Mouse (Mus musculus) stomach, postnatal 0 days (tissue): ENCODE data around the gene Ifi214. TPM values are rescaled to one million over a fixed set of nuclear protein-coding genes. Genes with fewer than 3 reads are reported as not detected.
"Not testable (repeated sequence)": the region's sequence is repeated elsewhere in the genome, so short reads cannot be mapped to it uniquely, and the experiment has no call there.

ENCODE experiments used
- ATAC-seq: fragments of 200-750 bp; cut with Nextera tagmentation; 2 replicates; pipeline ENCODE4 v1.8.0; 2017; ENCODE audit not compliant: low FRiP score, low TSS enrichment
- DNase-seq: peaks from one replicate; pipeline ENCODE4 v3.0.0-alpha.2; 2016; ENCODE audit warnings: low spot score
- H3K27ac ChIP-seq: fragments of 300-500 bp; sonication (generic); replicated peaks from 2 replicates; pipeline ENCODE4 v1.5.1; 2014; ENCODE audit warnings: mild to moderate bottlenecking, control low read depth
- H3K27me3 ChIP-seq: fragments of 300-500 bp; sonication (generic); 2 replicates; pipeline ENCODE4 v1.6.1; 2014; ENCODE audit warnings: low read length; ENCODE audit not compliant: control insufficient read depth, insufficient read depth
- H3K36me3 ChIP-seq: fragments of 300-500 bp; sonication (generic); 2 replicates; pipeline ENCODE4 v1.6.1; 2014; ENCODE audit warnings: low read length, mixed read lengths; ENCODE audit not compliant: control insufficient read depth, insufficient read depth
- H3K4me1 ChIP-seq: fragments of 300-500 bp; sonication (generic); replicated peaks from 2 replicates; pipeline ENCODE4 v1.6.1; 2014; ENCODE audit warnings: antibody characterized with exemption; ENCODE audit not compliant: control insufficient read depth, insufficient read depth
- H3K4me2 ChIP-seq: fragments of 300-500 bp; sonication (generic); replicated peaks from 2 replicates; pipeline ENCODE4 v1.6.1; 2014; ENCODE audit warnings: low read depth, mild to moderate bottlenecking, control low read depth, moderate library complexity
- H3K4me3 ChIP-seq: fragments of 300-500 bp; sonication (generic); 2 replicates; pipeline ENCODE4 v1.5.1; 2014; ENCODE audit warnings: low read depth, low read length, control low read depth
- H3K9ac ChIP-seq: fragments of 300-500 bp; sonication (generic); 2 replicates; pipeline ENCODE4 v1.6.1; 2014; ENCODE audit warnings: mild to moderate bottlenecking, low read length, control low read depth, mixed read lengths
- H3K9me3 ChIP-seq: fragments of 300-500 bp; sonication (generic); 2 replicates; pipeline ENCODE4 v1.6.1; 2016; ENCODE audit warnings: low read length; ENCODE audit not compliant: control insufficient read depth
- CTCF ChIP-seq: IDR thresholded peaks from 2 replicates; pipeline ENCODE4 v1.5.1; 2016; ENCODE audit warnings: antibody characterized with exemption, low read depth, mild to moderate bottlenecking, moderate library complexity
- EP300 ChIP-seq: optimal IDR thresholded peaks from 2 replicates; pipeline ENCODE3; 2016; ENCODE audit warnings: antibody characterized with exemption
- WGBS: fragments of 180-500 bp; shearing (Covaris S2); extraction: QIAGEN DNeasy Blood & Tissue Kit; methylation state at CpG from one replicate; pipeline ENCODE4 v1.1.7; 2014; 5-methylcytosine and 5-hydroxymethylcytosine counted together
- polyA plus RNA-seq: library from polyadenylated mRNA; unstranded; fragments of >200 nt; fragmentation: Nextera tagmentation; extraction: Ambion mirVana; gene quantifications from 2 replicates; pipeline ENCODE4 v1.2.1, GENCODE M21; 2015

Ifi214 gene
- polyA plus RNA-seq: not detected in 2 replicates

DNA sequence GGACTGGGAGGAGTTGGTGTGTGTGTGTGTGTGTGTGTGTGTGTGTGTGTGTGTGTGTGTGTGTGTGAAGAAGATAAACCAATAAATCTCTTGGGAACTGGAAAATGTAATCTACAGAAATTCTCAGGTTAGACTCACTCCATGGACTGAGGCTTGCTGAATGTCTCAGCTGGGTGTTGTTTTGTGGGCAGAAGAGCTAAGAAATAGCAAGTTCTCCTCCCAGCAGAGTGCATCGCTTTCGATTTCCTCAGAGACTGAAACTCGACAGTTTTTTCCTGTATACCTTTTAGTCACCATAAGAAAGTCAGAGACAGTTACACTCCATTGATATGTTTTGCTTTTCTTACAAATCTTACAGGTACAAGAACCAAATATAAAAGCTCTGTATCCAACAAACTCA, at the start of gene Ifi214:
Gene Ifi214 (minus strand): TSS at position 167 of the 400 bp plus-strand sequence.
- not testable (repeated sequence) for H3K4me1 ChIP-seq, ATAC-seq, H3K9me3 ChIP-seq, H3K9ac ChIP-seq, DNase-seq, H3K27ac ChIP-seq, H3K36me3 ChIP-seq, H3K4me3 ChIP-seq, H3K4me2 ChIP-seq, H3K27me3 ChIP-seq
- 87% methylated on average over 3 of the region's 3 CpGs for WGBS

DNA sequence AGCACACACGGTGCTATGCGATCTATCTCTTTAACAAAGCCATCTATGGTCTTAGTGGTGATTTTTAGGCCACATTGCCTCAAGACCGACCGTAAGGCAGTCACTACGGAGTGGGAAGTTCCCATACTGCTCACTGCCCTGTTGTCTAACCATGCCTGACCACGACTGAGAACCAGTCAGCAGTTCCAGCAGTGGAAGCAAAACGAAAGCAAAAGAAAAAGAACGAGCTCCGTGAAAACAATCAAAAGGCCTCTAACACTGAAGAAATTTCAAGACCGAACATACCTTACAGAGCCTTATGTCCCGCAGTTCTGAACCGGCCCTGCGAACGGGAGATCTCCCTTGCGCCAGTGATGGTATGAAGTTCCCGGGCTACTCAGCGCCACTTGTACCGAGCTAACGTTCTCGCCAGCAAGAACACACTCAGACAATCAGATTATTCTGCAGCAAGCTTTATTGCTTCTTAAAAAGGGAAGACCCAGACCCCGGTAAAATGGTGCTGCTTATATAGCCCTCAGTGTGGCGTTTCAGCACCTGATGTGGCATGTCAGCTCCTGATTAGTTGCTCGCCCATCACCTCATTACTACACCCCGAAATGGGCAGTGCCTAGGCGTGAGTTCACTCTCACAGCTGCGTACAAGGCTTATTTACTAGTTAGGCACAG, 44.3 kb upstream of the Ifi214 start:
- WGBS: 94% methylated on average over 26 of the region's 26 CpGs
- no peak overlapping the region for H3K27ac ChIP-seq
- no peak overlapping the region for H3K4me2 ChIP-seq
- no peaks in the 10 kb centered on the region for H3K36me3 ChIP-seq
- no peaks in the 10 kb centered on the region for H3K4me1 ChIP-seq
- TF ChIP-seq CTCF (no peak), EP300 (no peak)
- H3K27me3 ChIP-seq: no peaks in the 10 kb centered on the region
- DNase-seq: no peak
- H3K9me3 ChIP-seq: no peaks in the 10 kb centered on the region
- no peak overlapping the region for H3K9ac ChIP-seq
- no peak overlapping the region for H3K4me3 ChIP-seq
- ATAC-seq: no peak

DNA sequence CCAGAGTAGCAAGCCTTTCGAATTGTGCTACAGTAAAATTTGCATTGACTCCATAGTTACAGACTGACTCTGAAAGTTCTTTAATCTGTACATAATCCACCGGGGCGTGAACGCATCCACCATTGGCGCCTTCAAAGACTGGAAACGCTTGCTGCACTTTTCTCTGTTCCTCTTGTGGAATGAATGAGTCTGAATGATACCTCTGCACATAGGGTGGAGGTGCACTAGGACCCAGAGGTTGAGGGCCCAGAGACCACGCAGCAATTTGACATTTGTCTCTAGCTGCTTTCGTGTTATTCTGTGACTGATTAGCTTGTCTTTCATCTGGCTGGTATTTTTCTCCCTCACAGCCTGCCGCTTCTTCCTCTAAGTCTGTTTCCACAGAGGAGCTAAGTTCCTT, 43.3 kb upstream of the Ifi214 start:
- no peaks in the 10 kb centered on the region for H3K4me1 ChIP-seq
- ATAC-seq (no peak), DNase-seq (no peak)
- no peak overlapping the region for H3K27ac ChIP-seq
- H3K27me3 ChIP-seq: no peaks in the 10 kb centered on the region
- no peak overlapping the region for H3K9ac ChIP-seq
- no peak for TF ChIP-seq CTCF
- no peak for TF ChIP-seq EP300
- H3K9me3 ChIP-seq: no peaks in the 10 kb centered on the region
- 88% methylated on average over 9 of the region's 9 CpGs for WGBS
- no peaks in the 10 kb centered on the region for H3K36me3 ChIP-seq
- H3K4me3 ChIP-seq: no peak overlapping the region
- no peak overlapping the region for H3K4me2 ChIP-seq

DNA sequence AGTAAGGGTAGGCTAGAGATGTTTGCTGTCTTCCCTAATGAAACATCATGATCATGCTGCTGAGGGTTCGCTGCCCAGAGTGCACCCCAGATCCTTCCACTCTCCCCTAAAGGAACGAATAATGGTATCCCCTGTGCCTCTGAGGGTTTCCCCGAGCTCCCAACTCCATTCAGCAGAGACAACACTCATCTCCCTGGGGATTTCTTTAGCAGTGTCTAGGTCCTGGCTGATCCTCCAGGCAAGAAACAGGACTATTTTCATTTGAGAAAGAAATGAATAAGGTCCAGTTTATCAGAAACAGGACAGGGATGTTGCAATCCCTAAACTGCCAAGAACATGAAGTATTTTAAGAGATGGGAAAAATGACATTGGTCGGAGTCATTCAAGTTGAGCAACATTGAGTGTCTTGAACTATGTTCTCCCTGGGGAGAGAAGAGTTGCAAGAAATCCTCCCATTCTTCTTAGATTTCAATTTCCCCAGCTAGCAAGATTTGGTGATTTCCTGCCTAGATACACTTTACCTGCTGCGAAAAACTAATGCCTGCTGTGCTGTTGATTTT, 14.8 kb upstream of the Ifi214 start:
- not testable (repeated sequence) for H3K4me1 ChIP-seq, H3K27ac ChIP-seq, H3K4me2 ChIP-seq, ATAC-seq, H3K36me3 ChIP-seq, H3K4me3 ChIP-seq, H3K9me3 ChIP-seq, DNase-seq, H3K9ac ChIP-seq, H3K27me3 ChIP-seq
- 79% methylated on average over 5 of the region's 5 CpGs for WGBS

DNA sequence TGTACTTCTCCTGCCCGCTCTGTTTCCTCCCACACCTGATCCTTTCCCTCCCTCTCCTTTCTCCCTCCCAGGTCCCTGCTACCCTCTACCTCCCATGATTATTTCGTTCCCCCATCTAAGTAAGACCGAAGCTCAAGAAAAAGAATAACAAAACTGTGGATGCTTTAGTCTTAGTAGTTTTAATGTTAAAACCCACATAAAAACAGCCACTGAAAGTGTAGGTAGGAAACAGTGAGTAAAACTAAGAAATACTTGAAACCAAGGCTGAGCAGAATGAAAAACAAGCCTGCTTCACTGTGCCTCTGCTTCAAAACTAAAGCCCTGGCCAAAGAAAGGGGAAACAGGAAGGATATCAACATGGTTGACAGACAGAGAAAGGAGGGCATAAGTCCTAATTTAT, 13.0 kb upstream of the Ifi214 start:
- not testable (repeated sequence) for ATAC-seq, DNase-seq

DNA sequence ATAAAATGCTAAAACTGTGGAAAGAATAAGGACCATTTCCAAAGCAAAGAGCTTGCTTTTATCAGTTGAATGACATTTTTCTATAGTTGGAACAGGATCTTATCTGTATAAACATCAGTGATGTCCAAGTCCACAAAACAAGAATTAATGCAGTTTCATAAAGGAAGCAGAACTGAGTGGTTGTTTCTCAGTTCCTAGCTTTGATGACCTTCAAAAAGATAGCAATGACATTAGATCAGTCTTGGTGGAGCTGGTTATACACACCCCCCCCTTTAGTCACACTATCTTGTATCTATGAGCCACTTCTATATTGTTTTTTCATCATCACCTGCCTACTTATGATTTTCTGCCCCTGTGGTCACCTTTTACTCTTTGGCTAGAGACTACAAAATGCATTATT, 14.3 kb downstream of the Ifi214 start:
- no peak for ATAC-seq

More for the DNA sequence above, 13.0 kb upstream of the Ifi214 start:
- H3K27ac ChIP-seq, H3K36me3 ChIP-seq, H3K4me1 ChIP-seq, H3K4me3 ChIP-seq, H3K9ac ChIP-seq, H3K4me2 ChIP-seq, H3K9me3 ChIP-seq, H3K27me3 ChIP-seq: not testable (repeated sequence)
- WGBS: 80% methylated on average over 3 of the region's 3 CpGs

DNA sequence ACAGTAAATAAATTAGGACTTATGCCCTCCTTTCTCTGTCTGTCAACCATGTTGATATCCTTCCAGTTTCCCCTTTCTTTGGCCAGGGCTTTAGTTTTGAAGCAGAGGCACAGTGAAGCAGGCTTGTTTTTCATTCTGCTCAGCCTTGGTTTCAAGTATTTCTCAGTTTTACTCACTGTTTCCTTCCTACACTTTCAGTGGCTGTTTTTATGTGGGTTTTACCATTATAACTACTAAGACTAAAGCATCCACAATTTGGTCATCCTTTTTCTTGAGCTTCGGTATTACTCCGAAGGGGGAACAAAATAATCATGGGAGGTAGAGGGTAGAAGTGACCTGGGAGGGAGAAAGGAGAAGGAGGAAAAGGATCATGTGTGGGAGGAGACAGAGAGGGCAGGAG, 25.2 kb downstream of the Ifi214 start:
- not testable (repeated sequence) for H3K27me3 ChIP-seq, H3K36me3 ChIP-seq, ATAC-seq, H3K9me3 ChIP-seq, H3K9ac ChIP-seq, H3K4me2 ChIP-seq, DNase-seq, H3K4me3 ChIP-seq, H3K4me1 ChIP-seq, H3K27ac ChIP-seq
- WGBS: 96% methylated on average over 2 of the region's 2 CpGs

More for the DNA sequence above, 14.3 kb downstream of the Ifi214 start:
- DNase-seq: no peak
- TF ChIP-seq CTCF (no peak), EP300 (no peak)
- no peaks in the 10 kb centered on the region for H3K4me1 ChIP-seq
- H3K9ac ChIP-seq: no peak overlapping the region
- H3K36me3 ChIP-seq: no peaks in the 10 kb centered on the region
- no peaks in the 10 kb centered on the region for H3K9me3 ChIP-seq
- no peak overlapping the region for H3K4me2 ChIP-seq
- H3K27ac ChIP-seq: no peak overlapping the region
- H3K4me3 ChIP-seq: no peak overlapping the region
- H3K27me3 ChIP-seq: no peaks in the 10 kb centered on the region

DNA sequence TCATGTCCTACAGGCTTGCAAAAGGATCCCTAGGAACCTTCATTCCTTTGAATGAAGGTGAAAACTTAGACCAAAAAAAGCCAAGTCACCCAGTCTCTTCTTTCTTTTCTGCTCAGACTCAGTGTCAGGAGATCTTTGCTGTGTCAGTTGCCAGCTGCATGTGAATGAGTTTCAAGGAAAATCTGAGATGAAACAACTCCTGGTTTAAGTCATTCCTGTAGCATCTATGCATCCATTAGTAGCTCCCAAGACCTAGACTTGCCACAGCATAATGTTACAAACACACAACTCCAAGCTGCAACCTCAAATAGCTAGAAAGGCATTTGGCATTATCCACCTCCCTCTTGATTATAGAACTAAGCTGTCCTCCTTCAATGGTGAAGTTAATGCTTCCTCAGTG, 44.3 kb downstream of the Ifi214 start:
- not testable (repeated sequence) for H3K36me3 ChIP-seq, H3K27me3 ChIP-seq, H3K27ac ChIP-seq, H3K4me2 ChIP-seq, H3K9me3 ChIP-seq, H3K4me1 ChIP-seq, H3K9ac ChIP-seq, DNase-seq, ATAC-seq, H3K4me3 ChIP-seq
